Mouse (Mus musculus): ENCODE data around the gene Vwa7. TPM values are rescaled to one million over a fixed set of nuclear protein-coding genes. Genes with fewer than 3 reads are reported as not detected.

Gene Vwa7
- total and polyA plus RNA-seq, 3 experiments, result 9.8 to 10.4 TPM; not detected in 1

GRCm38 (mm10) chr17:35039121-35039873, 22.9 kb downstream of the Vwa7 start:
- peaks cover 0 to 11% of the 10 kb centered on the region in 2 experiments; a peak in 2 of 4 replicates for H3K36me3 ChIP-seq (ENCODE audit: control insufficient read depth in 1 of 2, insufficient read depth in 2 of 2, low read length in 2 of 2)
- H3K9ac ChIP-seq (ENCODE audit: control insufficient read depth, low read depth, low read length, poor library complexity, severe bottlenecking), result no peak overlapping the region
- no peaks in the 10 kb centered on the region for H3K27me3 ChIP-seq (ENCODE audit: control insufficient read depth in 1 of 2, insufficient read depth in 2 of 2, low read length in 2 of 2)
- no peaks in the 10 kb centered on the region for H3K79me2 ChIP-seq (ENCODE audit: control insufficient read depth, insufficient read depth, low read length, poor library complexity)
- H3K9me3 ChIP-seq (replicated peaks; ENCODE audit: insufficient read depth, low read length), result no peaks in the 10 kb centered on the region
- peak overlapping the region; percentile 6; the same call in 1 of the 2 replicates for H3K27ac ChIP-seq (ENCODE audit: control insufficient read depth, low read depth, low read length)
- no peak for TF ChIP-seq CHD1 (IDR thresholded peaks at IDR 0.05; ENCODE audit: low read depth, low read length)
- no peak for TF ChIP-seq SMC3 (IDR thresholded peaks at IDR 0.05; ENCODE audit: low read depth, low read length)
- TF ChIP-seq ETS1 (IDR thresholded peaks at IDR 0.05; ENCODE audit: low read depth, low read length), result peak; percentile 62; the same call in 1 of the 2 replicates
- no peak for TF ChIP-seq POLR2AphosphoS2 (IDR thresholded peaks at IDR 0.05; ENCODE audit: low read length)
- no peak for TF ChIP-seq ZC3H11A (IDR thresholded peaks at IDR 0.05; ENCODE audit: low read depth, low read length)
- TF ChIP-seq POLR2A (IDR thresholded peaks at IDR 0.05; ENCODE audit: control insufficient read depth in 1 of 2, insufficient read depth in 1 of 2, low read depth in 1 of 2, low read length in 2 of 2, poor library complexity in 1 of 2), result no peak
- TF ChIP-seq MAFK (IDR thresholded peaks at IDR 0.05; ENCODE audit: borderline replicate concordance, low read depth, low read length), result no peak
- no peak for TF ChIP-seq MEF2A (IDR thresholded peaks at IDR 0.05; ENCODE audit: extremely low read depth, insufficient replicate concordance, low read depth, low read length, poor library complexity, severe bottlenecking)
- TF ChIP-seq EP300 (IDR thresholded peaks at IDR 0.05; ENCODE audit: low read depth in 1 of 2, low read length in 2 of 2), result peak; percentile 45 to 62; a peak in 3 of 4 replicates
- TF ChIP-seq NRF1 (IDR thresholded peaks at IDR 0.05; ENCODE audit: insufficient read depth, low read depth, low read length, poor library complexity, severe bottlenecking), result no peak
- TF ChIP-seq CHD2 (IDR thresholded peaks at IDR 0.05; ENCODE audit: low read length), result no peak
- no peak for TF ChIP-seq MYC (IDR thresholded peaks at IDR 0.05; ENCODE audit: low read depth, low read length)
- no peak for TF ChIP-seq RCOR1 (IDR thresholded peaks at IDR 0.05; ENCODE audit: low read depth, low read length)
- TF ChIP-seq ZKSCAN1 (IDR thresholded peaks at IDR 0.05; ENCODE audit: low read depth, low read length), result no peak
- TF ChIP-seq MYB (IDR thresholded peaks at IDR 0.05; ENCODE audit: low read depth, low read length), result no peak
- TF ChIP-seq TCF12 (IDR thresholded peaks at IDR 0.05; ENCODE audit: low read depth, low read length), result 0 out of 2 replicates have a peak, but pooled peaks have one; percentile 24
- TF ChIP-seq ZNF384 (IDR thresholded peaks at IDR 0.05; ENCODE audit: low read depth, low read length), result no peak
- TF ChIP-seq TBP (IDR thresholded peaks at IDR 0.05; ENCODE audit: low read depth, low read length), result 0 out of 2 replicates have a peak, but pooled peaks have one; percentile 25
- TF ChIP-seq NELFE (IDR thresholded peaks at IDR 0.05; ENCODE audit: low read depth, low read length), result no peak
- TF ChIP-seq E2F4 (IDR thresholded peaks at IDR 0.05; ENCODE audit: borderline replicate concordance, low read depth, low read length), result no peak
- peak; percentile 77 for TF ChIP-seq TAL1 (IDR thresholded peaks at IDR 0.05; ENCODE audit: low read length)
- peak; percentile 78 for TF ChIP-seq GATA1 (IDR thresholded peaks at IDR 0.05; ENCODE audit: low read depth, low read length)
- TF ChIP-seq MAX (IDR thresholded peaks at IDR 0.05; ENCODE audit: low read length), result 0 out of 2 replicates have a peak, but pooled peaks have one; percentile 25
- H3K4me1 ChIP-seq (ENCODE audit: control insufficient read depth in 1 of 2, insufficient read depth in 2 of 2, low read length in 2 of 2), result peaks cover under 1 to 22% of the 10 kb centered on the region in 2 experiments; a peak in 3 of 4 replicates
- peak; percentile 81 for DNase-seq (ENCODE audit: low read depth, low spot score)
- no peak overlapping the region for H3K4me3 ChIP-seq (ENCODE audit: control insufficient read depth in 1 of 2, insufficient read depth in 1 of 2, low read depth in 2 of 2, low read length in 2 of 2)

All from MEL (cell line).